In genomic region chr2:11729091-11729490, GRCm38 (mm10) we compare ENCODE assay signal across 29 mouse cellular contexts. TPM values are rescaled to one million over a fixed set of nuclear protein-coding genes. Genes with fewer than 3 reads are reported as not detected.
A peak's percentile ranks its signal among the peaks of the same experiment; 100 is the strongest.
DNase-seq lines count a peak whose midpoint lies in the region; ATAC-seq and TF ChIP-seq lines count a peak whose summit lies in the region.
"Had no signal": no experiment of that assay in that cellular context is flagged by ENCODE, and none has a peak within 500 bp of the region (broad histone marks: within the 10 kb centered on the region; RNA-seq: fewer than 3 reads in every experiment).

No protein-coding gene starts in this region.

- TF ChIP-seq POLR2A in limb, embryonic 14.5 days (IDR thresholded peaks at IDR 0.05; ENCODE audit: borderline replicate concordance, extremely low read depth, insufficient read depth, insufficient read length): no peak

- H3K36me3 ChIP-seq in limb, embryonic 14.5 days (ENCODE audit: control insufficient read depth, insufficient read depth, low read length): no peaks in the 10 kb centered on the region
- H3K36me3 ChIP-seq: embryonic facial prominence, embryonic 12.5 days had no signal

- H3K9ac ChIP-seq in limb, embryonic 14.5 days (ENCODE audit: low read depth, low read length, severe bottlenecking): no peak overlapping the region
- H3K9ac ChIP-seq: embryonic facial prominence, embryonic 12.5 days; forebrain, embryonic 13.5 days; heart, embryonic 15.5 days had no signal

- H3K4me1 ChIP-seq in limb, embryonic 14.5 days (ENCODE audit: control insufficient read depth, insufficient read depth, low read length): no peaks in the 10 kb centered on the region
- H3K4me1 ChIP-seq: embryonic facial prominence, embryonic 12.5 days; forebrain, embryonic 13.5 days; heart, embryonic 15.5 days had no signal

- H3K27ac ChIP-seq in limb, embryonic 14.5 days (replicated peaks; ENCODE audit: low read depth, low read length): no peak overlapping the region
- H3K27ac ChIP-seq: embryonic facial prominence, embryonic 12.5 days; forebrain, embryonic 13.5 days; heart, adult 2 months; heart, embryonic 15.5 days; hindbrain, postnatal 0 days had no signal

- peak; percentile 10 to 20 for DNase-seq in kidney, postnatal 4 days
- DNase-seq in kidney, postnatal 36 days: no peak
- DNase-seq in NIH3T3 (ENCODE audit: low read depth): peak; percentile 75
- DNase-seq in embryo, embryonic 11 days: peak; percentile 40
- DNase-seq in limb, embryonic 14.5 days (ENCODE audit: low spot score): peak; percentile 45
- DNase-seq in heart, adult 11 months: no peak
- no peak for DNase-seq in urinary bladder, postnatal 4 days (ENCODE audit: low spot score in 2 of 2)
- DNase-seq: adrenal gland, postnatal 36 days; cerebellum, adult 11-12 months; cerebellum, postnatal 14 days; gastrocnemius, postnatal 25 days; heart, adult 2 months; heart, postnatal 36 days; kidney, adult 9 months; layer of hippocampus, adult 9-11 months; left cerebral cortex, postnatal 4 days; lung, adult 18-20 months; lung, postnatal 14 days; midbrain, embryonic 14.5 days; thymus, adult 18-20 months; thymus, postnatal 36 days had no signal

- no peak overlapping the region for H3K4me2 ChIP-seq in limb, embryonic 14.5 days (replicated peaks; ENCODE audit: low read depth, low read length, severe bottlenecking)
- H3K4me2 ChIP-seq: embryonic facial prominence, embryonic 12.5 days; forebrain, embryonic 13.5 days; heart, embryonic 15.5 days; liver, embryonic 11.5 days had no signal

- no peak overlapping the region for H3K4me3 ChIP-seq in limb, embryonic 14.5 days (replicated peaks; ENCODE audit: low read length)
- H3K4me3 ChIP-seq: embryonic facial prominence, embryonic 12.5 days; erythroblast, embryonic 14.5 days; forebrain, embryonic 13.5 days; heart, adult 2 months; heart, embryonic 15.5 days; megakaryocyte, embryonic 14.5 days had no signal

- H3K9me3 ChIP-seq in limb, embryonic 14.5 days (ENCODE audit: control insufficient read depth, low read length): no peaks in the 10 kb centered on the region
- H3K9me3 ChIP-seq: embryonic facial prominence, embryonic 12.5 days; forebrain, embryonic 13.5 days; heart, embryonic 15.5 days; megakaryocyte, embryonic 14.5 days had no signal

- ATAC-seq in limb, embryonic 14.5 days (ENCODE audit: low FRiP score, low read depth): no peak
- ATAC-seq: forebrain, embryonic 13.5 days; hindbrain, postnatal 0 days; intestine, embryonic 16.5 days had no signal

- 46% methylated on average over 3 of the region's 3 CpGs for WGBS in limb, embryonic 14.5 days

- H3K27me3 ChIP-seq in limb, embryonic 14.5 days (ENCODE audit: control insufficient read depth, insufficient read depth, low read length): no peaks in the 10 kb centered on the region
- H3K27me3 ChIP-seq: embryonic facial prominence, embryonic 12.5 days; forebrain, embryonic 13.5 days; heart, embryonic 15.5 days; megakaryocyte, embryonic 14.5 days had no signal

RNA-seq across cellular contexts. Expression of gene Il15ra, which starts 24.0 kb away (rescaled TPM):
- polyA plus RNA-seq in limb, embryonic 14.5 days (2012; rRNA removed): 3.7 and 4.6 TPM in 2 replicates
- polyA plus RNA-seq in limb, embryonic 14.5 days (2014; fragmentation: Nextera tagmentation; extraction: Ambion mirVana): 2.7 and 3.2 TPM in 2 replicates
- polyA plus RNA-seq: erythroblast, embryonic 14.5 days had no signal

RNA-seq across cellular contexts. Expression of gene Fbh1, which starts 48.3 kb away (rescaled TPM):
- polyA plus RNA-seq in limb, embryonic 14.5 days (2012; rRNA removed): 96.3 and 106 TPM in 2 replicates
- 129 and 142 TPM in 2 replicates for polyA plus RNA-seq in limb, embryonic 14.5 days (2014; fragmentation: Nextera tagmentation; extraction: Ambion mirVana)

RNA-seq across cellular contexts. Expression of gene Ankrd16, which starts 48.6 kb away (rescaled TPM):
- polyA plus RNA-seq in limb, embryonic 14.5 days (2012; rRNA removed): 146 and 158 TPM in 2 replicates
- polyA plus RNA-seq in limb, embryonic 14.5 days (2014; fragmentation: Nextera tagmentation; extraction: Ambion mirVana): 24.1 and 31.1 TPM in 2 replicates

Comparison
In these comparisons a context has a peak if more than half of its experiments do, and no peak if none do; other contexts are left out.
1. DNase-seq: peak in kidney, postnatal 4 days (2 of 2), NIH3T3 (single experiment), embryo, embryonic 11 days (single experiment) and limb, embryonic 14.5 days (single experiment); none in kidney, postnatal 36 days (0 of 2), heart, adult 11 months (single experiment) and urinary bladder, postnatal 4 days (0 of 2).